Mouse (Mus musculus) adrenal gland, postnatal 36 days (tissue): ENCODE results near the gene Mageb1. TPM values are rescaled to one million over a fixed set of nuclear protein-coding genes. Genes with fewer than 3 reads are reported as not detected.
"Not testable (repeated sequence)": the region's sequence is repeated elsewhere in the genome, so short reads cannot be mapped to it uniquely, and the experiment has no call there.

Experiments
- DNase-seq, 2 experiments: peaks; one replicate each; pipeline ENCODE4 v3.0.0; 2021; ENCODE audit warnings: mixed read lengths in 1 of 2
- long read RNA-seq, 2 experiments: library from polyadenylated mRNA; stranded (forward); transcript quantifications; one replicate each; pipeline ENCODE4 v2.0.0; 2021; ENCODE audit warnings: borderline sequencing depth in 2 of 2
- total RNA-seq, 2 experiments: library from RNA; stranded (reverse); gene quantifications; 2 replicates each; pipeline ENCODE4 v1.2.3; 2021

Mageb1 gene
- total RNA-seq: not detected
- long read RNA-seq, experiment 1: 0 reads
- long read RNA-seq, experiment 2: 0 reads

DNA sequence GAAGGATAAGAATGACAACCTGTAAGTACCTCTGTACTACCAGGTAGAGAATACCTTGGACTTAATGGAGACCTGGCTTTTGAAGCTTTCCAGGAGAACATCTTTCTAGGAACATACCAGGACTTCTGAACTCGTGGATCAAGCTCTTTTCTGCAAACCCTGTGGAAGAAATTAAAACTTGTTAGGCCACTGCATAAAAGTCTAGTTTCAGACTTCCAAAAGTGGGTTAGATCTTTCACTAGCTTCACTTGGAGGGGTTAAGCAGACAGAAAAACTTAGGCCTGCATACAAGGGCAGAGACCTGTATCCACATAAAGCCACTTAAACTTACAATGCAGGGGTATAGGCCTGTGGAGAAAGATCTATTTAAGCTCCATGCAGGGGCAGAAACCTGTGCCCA lies at the start of gene Mageb1:
Gene Mageb1 (minus strand): TSS at position 101 of the 400 bp plus-strand sequence.
- not testable (repeated sequence) for DNase-seq

Other genes starting within 250 kb of the Mageb1 start
- not detected for gene Mageb5, start 233.3 kb downstream of the Mageb1 start, total RNA-seq